ENCODE assay signal across 11 mouse cellular contexts in genomic region chr11:108940655-108941412, GRCm38 (mm10). TPM values are rescaled to one million over a fixed set of nuclear protein-coding genes. Genes with fewer than 3 reads are reported as not detected.
DNase-seq lines count a peak whose midpoint lies in the region; ATAC-seq and TF ChIP-seq lines count a peak whose summit lies in the region.
"Had no signal": no experiment of that assay in that cellular context is flagged by ENCODE, and none has a peak within 500 bp of the region (broad histone marks: within the 10 kb centered on the region; RNA-seq: fewer than 3 reads in every experiment).

No protein-coding gene starts in this region.

- WGBS in embryonic facial prominence, embryonic 10.5 days = 69% methylated on average over 19 of the region's 19 CpGs
- WGBS in hindbrain, embryonic 12.5 days = 42% methylated on average over 19 of the region's 19 CpGs
- 21% methylated on average over 19 of the region's 19 CpGs for WGBS in midbrain, embryonic 13.5 days
- 76% methylated on average over 19 of the region's 19 CpGs for WGBS in liver, postnatal 0 days (ENCODE audit: insufficient replicate concordance)

- peak overlapping the region; percentile 11; the same call in 1 of the 2 replicates for H3K4me2 ChIP-seq in hindbrain, embryonic 12.5 days (replicated peaks)
- peak overlapping the region; percentile 28 for H3K4me2 ChIP-seq in midbrain, embryonic 13.5 days (replicated peaks)
- no peak overlapping the region for H3K4me2 ChIP-seq in liver, postnatal 0 days (ENCODE audit: low read depth, low read length)

- 0 out of 2 replicates have a peak overlapping the region, but pooled peaks have one; percentile 10 for H3K9ac ChIP-seq in hindbrain, embryonic 12.5 days
- peak overlapping the region; percentile 28; the same call in 1 of the 2 replicates for H3K9ac ChIP-seq in midbrain, embryonic 13.5 days (replicated peaks)
- H3K9ac ChIP-seq in liver, postnatal 0 days (replicated peaks) = no peak overlapping the region

- TF ChIP-seq CTCF in liver, postnatal 0 days (IDR thresholded peaks at IDR 0.05; ENCODE audit: low read depth) = no peak

- DNase-seq in frontal cortex, postnatal 14 days (ENCODE audit: low spot score in 2 of 2) = no peak
- no peak for DNase-seq in embryonic facial prominence, embryonic 10.5 days (ENCODE audit: low spot score)
- no peak for DNase-seq in embryo, embryonic 11 days
- no peak for DNase-seq in embryo, embryonic 10 days (ENCODE audit: low spot score)
- no peak for DNase-seq in liver, postnatal 0 days
- DNase-seq: gastrocnemius, postnatal 14 days; heart, postnatal 14 days; kidney, postnatal 4 days had no signal

- no peak overlapping the region for H3K4me3 ChIP-seq in embryonic facial prominence, embryonic 10.5 days
- no peak overlapping the region for H3K4me3 ChIP-seq in hindbrain, embryonic 12.5 days
- no peak overlapping the region for H3K4me3 ChIP-seq in midbrain, embryonic 13.5 days (replicated peaks)
- H3K4me3 ChIP-seq in liver, postnatal 0 days (ENCODE audit: low read depth, low read length) = no peak overlapping the region

- ATAC-seq in frontal cortex, adult (ENCODE audit: low TSS enrichment) = peak; percentile 35
- no peak; the same call in 1 of the 2 replicates for ATAC-seq in hindbrain, embryonic 12.5 days (ENCODE audit: low FRiP score)
- peak; percentile 53 for ATAC-seq in midbrain, embryonic 13.5 days
- ATAC-seq in liver, postnatal 0 days = no peak

- H3K27me3 ChIP-seq in embryonic facial prominence, embryonic 10.5 days (replicated peaks; ENCODE audit: low read depth, poor library complexity, severe bottlenecking) = peaks cover 21% of the 10 kb centered on the region; the same call in 1 of the 2 replicates
- no peaks in the 10 kb centered on the region for H3K27me3 ChIP-seq in hindbrain, embryonic 12.5 days
- H3K27me3 ChIP-seq in midbrain, embryonic 13.5 days = no peaks in the 10 kb centered on the region
- H3K27me3 ChIP-seq in liver, postnatal 0 days (ENCODE audit: insufficient read depth, low read length) = no peaks in the 10 kb centered on the region

- 0 out of 2 replicates have a peak overlapping the region, but pooled peaks have one; percentile 14 for H3K27ac ChIP-seq in embryonic facial prominence, embryonic 10.5 days (replicated peaks)
- H3K27ac ChIP-seq in hindbrain, embryonic 12.5 days = peak overlapping the region; percentile 68
- H3K27ac ChIP-seq in midbrain, embryonic 13.5 days = peak overlapping the region; percentile 87
- H3K27ac ChIP-seq in liver, postnatal 0 days (ENCODE audit: low read depth) = no peak overlapping the region

- no peaks in the 10 kb centered on the region for H3K9me3 ChIP-seq in embryonic facial prominence, embryonic 10.5 days
- no peaks in the 10 kb centered on the region for H3K9me3 ChIP-seq in hindbrain, embryonic 12.5 days (replicated peaks)
- H3K9me3 ChIP-seq in midbrain, embryonic 13.5 days = no peaks in the 10 kb centered on the region
- no peaks in the 10 kb centered on the region for H3K9me3 ChIP-seq in liver, postnatal 0 days (ENCODE audit: low read length)

- H3K4me1 ChIP-seq in embryonic facial prominence, embryonic 10.5 days = peaks cover 33% of the 10 kb centered on the region
- H3K4me1 ChIP-seq in hindbrain, embryonic 12.5 days = peaks cover 43% of the 10 kb centered on the region
- H3K4me1 ChIP-seq in midbrain, embryonic 13.5 days (replicated peaks) = peaks cover 61% of the 10 kb centered on the region
- H3K4me1 ChIP-seq in liver, postnatal 0 days (ENCODE audit: insufficient read depth) = no peaks in the 10 kb centered on the region

- no peak for TF ChIP-seq EP300 in liver, postnatal 0 days (IDR thresholded peaks at IDR 0.05; ENCODE audit: low read depth)

- H3K36me3 ChIP-seq in embryonic facial prominence, embryonic 10.5 days (replicated peaks) = peaks cover 99% of the 10 kb centered on the region
- H3K36me3 ChIP-seq in hindbrain, embryonic 12.5 days = peaks cover 75% of the 10 kb centered on the region
- peaks cover 71% of the 10 kb centered on the region for H3K36me3 ChIP-seq in midbrain, embryonic 13.5 days
- H3K36me3 ChIP-seq in liver, postnatal 0 days (replicated peaks; ENCODE audit: insufficient read depth, low read length) = no peaks in the 10 kb centered on the region; the same call in 1 of the 2 replicates

RNA-seq across cellular contexts. Expression of gene Axin2, which starts 20.7 kb away (rescaled TPM):
- polyA plus RNA-seq in embryonic facial prominence, embryonic 10.5 days (2016; fragmentation: Nextera tagmentation; extraction: Ambion mirVana) = 12.7 and 15.3 TPM in 2 replicates
- 17.5 and 20.3 TPM in 2 replicates for polyA plus RNA-seq in hindbrain, embryonic 12.5 days (2016; fragmentation: Nextera tagmentation; extraction: Ambion mirVana)
- polyA plus RNA-seq in midbrain, embryonic 13.5 days (2015; fragmentation: Nextera tagmentation; extraction: Ambion mirVana) = 15.4 and 17.2 TPM in 2 replicates
- polyA plus RNA-seq in liver, postnatal 0 days (2015; fragmentation: Nextera tagmentation; extraction: Ambion mirVana) = 0.47 and 0.63 TPM in 2 replicates

Comparison
In these comparisons a context has a peak if more than half of its experiments do, and no peak if none do; other contexts are left out.
1. ATAC-seq: peak in frontal cortex, adult (single experiment) and midbrain, embryonic 13.5 days (single experiment); none in hindbrain, embryonic 12.5 days (single experiment) and liver, postnatal 0 days (single experiment).